Mouse (Mus musculus): ENCODE measurements around the gene Cep104.
A peak's percentile ranks its signal among the peaks of the same experiment; 100 is the strongest.

The Cep104 gene

GRCm38 (mm10) chr4:154022844-154023243 is 47.9 kb downstream of the Cep104 start:
- Histone ChIP-seq H3K36me3 (ENCODE audit: insufficient read depth, low read length) (peaks cover 48% of the 10 kb centered on the region), H3K9me3 (ENCODE audit: low read length) (no peaks in the 10 kb centered on the region), H3K4me3 (replicated peaks; ENCODE audit: low read length) (no peak overlapping the region), H3K27me3 (ENCODE audit: insufficient read depth, low read length) (peaks cover 37% of the 10 kb centered on the region), H3K4me1 (replicated peaks; ENCODE audit: low read depth, low read length) (peaks cover 43% of the 10 kb centered on the region)
- no peak for TF ChIP-seq NANOG (IDR thresholded peaks at IDR 0.05; ENCODE audit: borderline replicate concordance, low read length)
- TF ChIP-seq POU5F1 (IDR thresholded peaks at IDR 0.05; ENCODE audit: borderline replicate concordance, low read length), result no peak
- TF ChIP-seq CTCF (conservative IDR thresholded peaks at IDR 0.05; ENCODE audit: low read length), result no peak

GRCm38 (mm10) chr4:154023754-154024601 is 49.0 kb downstream of the Cep104 start:
- H3K36me3 ChIP-seq (ENCODE audit: insufficient read depth, low read length), result peaks cover 36% of the 10 kb centered on the region
- TF ChIP-seq POU5F1 (IDR thresholded peaks at IDR 0.05; ENCODE audit: borderline replicate concordance, low read length) (no peak), CTCF (conservative IDR thresholded peaks at IDR 0.05; ENCODE audit: low read length) (no peak), NANOG (IDR thresholded peaks at IDR 0.05; ENCODE audit: borderline replicate concordance, low read length) (no peak)
- no peaks in the 10 kb centered on the region for H3K9me3 ChIP-seq (ENCODE audit: low read length)
- H3K4me1 ChIP-seq (replicated peaks; ENCODE audit: low read depth, low read length), result peaks cover 43% of the 10 kb centered on the region
- peaks cover 42% of the 10 kb centered on the region for H3K27me3 ChIP-seq (ENCODE audit: insufficient read depth, low read length)
- H3K4me3 ChIP-seq (replicated peaks; ENCODE audit: low read length), result no peak overlapping the region

GRCm38 (mm10) chr4:154024729-154025521 is 49.9 kb downstream of the Cep104 start:
- TF ChIP-seq NANOG (IDR thresholded peaks at IDR 0.05; ENCODE audit: borderline replicate concordance, low read length) (no peak), CTCF (conservative IDR thresholded peaks at IDR 0.05; ENCODE audit: low read length) (no peak), POU5F1 (IDR thresholded peaks at IDR 0.05; ENCODE audit: borderline replicate concordance, low read length) (no peak)

GRCm38 (mm10) chr4:154025641-154026440 is 50.8 kb downstream of the Cep104 start, which contains the start of gene Smim1:
Smim1 (minus strand) TSS chr4:154026230.
- Histone ChIP-seq H3K36me3 (ENCODE audit: insufficient read depth, low read length) (peaks cover 18% of the 10 kb centered on the region), H3K27me3 (ENCODE audit: insufficient read depth, low read length) (peaks cover 58% of the 10 kb centered on the region), H3K9me3 (ENCODE audit: low read length) (no peaks in the 10 kb centered on the region), H3K4me3 (replicated peaks; ENCODE audit: low read length) (peak within 1 kb of the TSS; percentile 65), H3K4me1 (replicated peaks; ENCODE audit: low read depth, low read length) (peaks cover 41% of the 10 kb centered on the region)
- TF ChIP-seq NANOG (IDR thresholded peaks at IDR 0.05; ENCODE audit: borderline replicate concordance, low read length), result no peak
- peak; percentile 41 for TF ChIP-seq CTCF (conservative IDR thresholded peaks at IDR 0.05; ENCODE audit: low read length)
- no peak for TF ChIP-seq POU5F1 (IDR thresholded peaks at IDR 0.05; ENCODE audit: borderline replicate concordance, low read length)

More at GRCm38 (mm10) chr4:154024729-154025521, 49.9 kb downstream of the Cep104 start:
- Histone ChIP-seq H3K9me3 (ENCODE audit: low read length) (no peaks in the 10 kb centered on the region), H3K4me1 (replicated peaks; ENCODE audit: low read depth, low read length) (peaks cover 43% of the 10 kb centered on the region), H3K4me3 (replicated peaks; ENCODE audit: low read length) (peak overlapping the region; percentile 65; the same call in 1 of the 2 replicates), H3K27me3 (ENCODE audit: insufficient read depth, low read length) (peaks cover 49% of the 10 kb centered on the region), H3K36me3 (ENCODE audit: insufficient read depth, low read length) (peaks cover 27% of the 10 kb centered on the region)

- Histone ChIP-seq H3K36me3 (ENCODE audit: insufficient read depth, low read length) (peaks cover 12% of the 10 kb centered on the region), H3K4me1 (replicated peaks; ENCODE audit: low read depth, low read length) (peaks cover 37% of the 10 kb centered on the region), H3K9me3 (ENCODE audit: low read length) (no peaks in the 10 kb centered on the region), H3K27me3 (ENCODE audit: insufficient read depth, low read length) (peaks cover 63% of the 10 kb centered on the region), H3K4me3 (replicated peaks; ENCODE audit: low read length) (peak overlapping the region; percentile 65)
- no peak for TF ChIP-seq POU5F1 (IDR thresholded peaks at IDR 0.05; ENCODE audit: borderline replicate concordance, low read length)
- TF ChIP-seq NANOG (IDR thresholded peaks at IDR 0.05; ENCODE audit: borderline replicate concordance, low read length), result no peak
- TF ChIP-seq CTCF (conservative IDR thresholded peaks at IDR 0.05; ENCODE audit: low read length), result no peak
Measured at GRCm38 (mm10) chr4:154026441-154026761, 51.4 kb downstream of the Cep104 start.

DNA sequence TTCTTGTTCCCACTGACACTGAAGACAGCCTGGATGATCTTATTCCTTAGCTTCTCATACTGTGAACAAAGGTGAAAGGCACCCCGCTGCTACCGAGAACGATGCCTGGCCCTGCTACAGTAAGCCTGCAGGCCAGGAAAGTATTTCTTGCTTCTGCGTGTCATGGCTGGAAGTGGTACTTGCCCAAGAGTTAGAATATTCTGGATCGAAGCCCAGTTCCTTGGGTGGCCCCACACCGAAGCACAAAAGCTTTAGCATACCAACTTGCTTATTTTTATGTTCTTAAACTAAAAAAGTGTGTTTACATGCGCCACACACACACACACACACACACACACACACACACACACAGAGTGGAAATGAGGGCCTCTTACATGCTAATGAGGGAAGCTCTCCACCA is 53.1 kb downstream of the Cep104 start:
- H3K4me1 ChIP-seq (replicated peaks; ENCODE audit: low read depth, low read length), result peaks cover 23% of the 10 kb centered on the region
- H3K4me3 ChIP-seq (replicated peaks; ENCODE audit: low read length), result no peak overlapping the region
- H3K9me3 ChIP-seq (ENCODE audit: low read length), result no peaks in the 10 kb centered on the region
- TF ChIP-seq POU5F1 (IDR thresholded peaks at IDR 0.05; ENCODE audit: borderline replicate concordance, low read length), result no peak
- no peak for TF ChIP-seq CTCF (conservative IDR thresholded peaks at IDR 0.05; ENCODE audit: low read length)
- no peak for TF ChIP-seq NANOG (IDR thresholded peaks at IDR 0.05; ENCODE audit: borderline replicate concordance, low read length)
- H3K36me3 ChIP-seq (ENCODE audit: insufficient read depth, low read length), result no peaks in the 10 kb centered on the region
- peaks cover 72% of the 10 kb centered on the region for H3K27me3 ChIP-seq (ENCODE audit: insufficient read depth, low read length)

DNA sequence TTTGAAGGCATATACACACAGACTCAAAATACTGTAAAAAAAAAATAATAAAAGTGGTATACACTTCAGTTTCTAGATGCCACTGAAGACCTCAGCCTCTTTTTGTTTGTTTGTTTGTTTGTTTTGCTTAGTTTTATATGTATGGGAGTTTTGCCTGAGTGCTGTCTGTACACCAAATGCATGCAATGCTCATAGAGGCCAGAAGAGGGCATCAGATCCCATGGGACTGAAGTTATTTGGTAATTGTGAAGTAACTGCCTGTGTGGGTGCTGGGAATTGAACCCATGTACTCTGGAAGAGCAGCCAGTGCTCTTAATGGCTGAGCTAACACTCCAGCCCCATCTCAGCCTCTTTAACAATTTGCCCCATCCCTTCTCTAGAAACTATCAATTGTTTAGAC is 53.7 kb downstream of the Cep104 start:
- Histone ChIP-seq H3K4me3 (replicated peaks; ENCODE audit: low read length) (no peak overlapping the region), H3K9me3 (ENCODE audit: low read length) (no peaks in the 10 kb centered on the region), H3K4me1 (replicated peaks; ENCODE audit: low read depth, low read length) (peaks cover 23% of the 10 kb centered on the region), H3K36me3 (ENCODE audit: insufficient read depth, low read length) (no peaks in the 10 kb centered on the region), H3K27me3 (ENCODE audit: insufficient read depth, low read length) (peaks cover 76% of the 10 kb centered on the region)
- TF ChIP-seq CTCF (conservative IDR thresholded peaks at IDR 0.05; ENCODE audit: low read length) (peak; percentile 76), POU5F1 (IDR thresholded peaks at IDR 0.05; ENCODE audit: borderline replicate concordance, low read length) (no peak)

- no peak overlapping the region for H3K4me3 ChIP-seq (replicated peaks; ENCODE audit: low read length)
- H3K4me1 ChIP-seq (replicated peaks; ENCODE audit: low read depth, low read length), result no peaks in the 10 kb centered on the region
- H3K9me3 ChIP-seq (ENCODE audit: low read length), result no peaks in the 10 kb centered on the region
- TF ChIP-seq NANOG (IDR thresholded peaks at IDR 0.05; ENCODE audit: borderline replicate concordance, low read length) (no peak), CTCF (conservative IDR thresholded peaks at IDR 0.05; ENCODE audit: low read length) (no peak), POU5F1 (IDR thresholded peaks at IDR 0.05; ENCODE audit: borderline replicate concordance, low read length) (no peak)
- H3K36me3 ChIP-seq (ENCODE audit: insufficient read depth, low read length), result no peaks in the 10 kb centered on the region
- peaks cover 94% of the 10 kb centered on the region for H3K27me3 ChIP-seq (ENCODE audit: insufficient read depth, low read length)
Measured at GRCm38 (mm10) chr4:154037123-154037522, 62.1 kb downstream of the Cep104 start.
